Mouse (Mus musculus): ENCODE measurements at regions not wholly inside any gene's neighbourhood (a gene's known extent, or its start where the extent isn't known, plus 50 kb on each side); places are given as distances from the start of the nearest gene placed in this dataset.
"Not testable (repeated sequence)": the region's sequence is repeated elsewhere in the genome, so short reads cannot be mapped to it uniquely, and the experiment has no call there.

- peak; percentile 7 to 22 for DNase-seq
- intact Hi-C loops (cut with DNase I), result no loop called here
Measured at GRCm38 (mm10) chr2:117444671-117445070, 101.9 kb upstream of the Rasgrp1 start.

GRCm38 (mm10) chr2:117446876-117447275, 104.1 kb upstream of the Rasgrp1 start:
- intact Hi-C loops (cut with DNase I), result no loop called here
- DNase-seq, result no peak

- intact Hi-C loops (cut with DNase I), result no loop called here
- DNase-seq, result no peak
Measured at GRCm38 (mm10) chr2:117450172-117450865, 107.5 kb upstream of the Rasgrp1 start.

GRCm38 (mm10) chr2:117451818-117452217, 109.0 kb upstream of the Rasgrp1 start:
- intact Hi-C loops (cut with DNase I), result no loop called here
- DNase-seq, result no peak

GRCm38 (mm10) chr2:117455021-117455739, 112.4 kb upstream of the Rasgrp1 start:
- intact Hi-C loops (cut with DNase I), result loop anchor here (5.0 kb wide), 1 partner anchor 792 kb away; no protein-coding TSS in a partner anchor
- no peak for DNase-seq

GRCm38 (mm10) chr2:117455740-117456455, 113.1 kb upstream of the Rasgrp1 start:
- intact Hi-C loops (cut with DNase I), result loop anchor here (5.0 kb wide), 1 partner anchor 791 kb away; no protein-coding TSS in a partner anchor

GRCm38 (mm10) chr2:117456456-117457020, 113.7 kb upstream of the Rasgrp1 start:
- DNase-seq, result no peak
- intact Hi-C loops (cut with DNase I), result loop anchor here (5.0 kb wide), 1 partner anchor 791 kb away; no protein-coding TSS in a partner anchor

More at GRCm38 (mm10) chr2:117455740-117456455, 113.1 kb upstream of the Rasgrp1 start:
- DNase-seq, result no peak

GRCm38 (mm10) chr2:117461541-117462290, 118.9 kb upstream of the Rasgrp1 start:
- intact Hi-C loops (cut with DNase I), result no loop called here
- DNase-seq, result no peak

- DNase-seq, result no peak
- intact Hi-C loops (cut with DNase I), result no loop called here
Measured at GRCm38 (mm10) chr2:117474885-117475542, 132.2 kb upstream of the Rasgrp1 start.

- intact Hi-C loops (cut with DNase I), result no loop called here
- no peak for DNase-seq
Measured at GRCm38 (mm10) chr2:117475561-117475960, 132.8 kb upstream of the Rasgrp1 start.

GRCm38 (mm10) chr2:117477503-117477902, 134.7 kb upstream of the Rasgrp1 start:
- not testable (repeated sequence) for DNase-seq

GRCm38 (mm10) chr2:117479244-117480009, 136.6 kb upstream of the Rasgrp1 start:
- DNase-seq; intact Hi-C loops (cut with DNase I): not testable (repeated sequence)

More at GRCm38 (mm10) chr2:117477503-117477902, 134.7 kb upstream of the Rasgrp1 start:
- intact Hi-C loops (cut with DNase I), result not testable (repeated sequence)

GRCm38 (mm10) chr2:117486447-117486846, 143.6 kb upstream of the Rasgrp1 start:
- DNase-seq, result no peak
- intact Hi-C loops (cut with DNase I), result no loop called here

- intact Hi-C loops (cut with DNase I), result no loop called here
- no peak for DNase-seq
Measured at GRCm38 (mm10) chr2:117498565-117498964, 155.8 kb upstream of the Rasgrp1 start.

GRCm38 (mm10) chr2:117502611-117503010, 159.8 kb upstream of the Rasgrp1 start:
- intact Hi-C loops (cut with DNase I), result no loop called here
- DNase-seq, result no peak

GRCm38 (mm10) chr2:117511737-117512136, 168.9 kb upstream of the Rasgrp1 start:
- intact Hi-C loops (cut with DNase I), result no loop called here
- no peak for DNase-seq

GRCm38 (mm10) chr2:117512551-117512950, 169.8 kb upstream of the Rasgrp1 start:
- DNase-seq, result no peak
- intact Hi-C loops (cut with DNase I), result no loop called here

- no peak for DNase-seq
- intact Hi-C loops (cut with DNase I), result no loop called here
Measured at GRCm38 (mm10) chr2:117524437-117524836, 181.6 kb upstream of the Rasgrp1 start.

GRCm38 (mm10) chr2:117538865-117539264, 196.1 kb upstream of the Rasgrp1 start:
- intact Hi-C loops (cut with DNase I), result no loop called here

More at GRCm38 (mm10) chr2:117538865-117539264, 196.1 kb upstream of the Rasgrp1 start:
- no peak for DNase-seq
